7 mouse cellular contexts compared by ENCODE assay signal in genomic region chr6:120665816-120666760, GRCm38 (mm10). TPM values are rescaled to one million over a fixed set of nuclear protein-coding genes. Genes with fewer than 3 reads are reported as not detected.
DNase-seq lines count a peak whose midpoint lies in the region; ATAC-seq and TF ChIP-seq lines count a peak whose summit lies in the region.

Cecr2 (plus strand) TSS chr6:120666369.

- no peak for TF ChIP-seq POLR2A in kidney, adult 2 months (IDR thresholded peaks at IDR 0.05; ENCODE audit: low read depth, low read length)
- no peak for TF ChIP-seq POLR2A in spleen, adult 2 months (IDR thresholded peaks at IDR 0.05; ENCODE audit: low read depth, low read length)

- ATAC-seq in limb, embryonic 12.5 days (ENCODE audit: insufficient number of reproducible peaks, insufficient read depth, low FRiP score, low TSS enrichment, low read depth), result peak; percentile 87
- peak; percentile 90 for ATAC-seq in midbrain, embryonic 14.5 days (ENCODE audit: low FRiP score, low TSS enrichment)

- peak within 1 kb of the TSS; percentile 95 for H3K4me3 ChIP-seq in embryonic facial prominence, embryonic 10.5 days
- peak within 1 kb of the TSS; percentile 56 for H3K4me3 ChIP-seq in kidney, adult 2 months (ENCODE audit: insufficient read depth, low read depth, low read length)
- H3K4me3 ChIP-seq in limb, embryonic 12.5 days (replicated peaks), result peak within 1 kb of the TSS; percentile 91
- peak within 1 kb of the TSS; percentile 87 for H3K4me3 ChIP-seq in midbrain, embryonic 14.5 days (replicated peaks; ENCODE audit: low read depth, low read length)
- peak within 1 kb of the TSS; percentile 68 for H3K4me3 ChIP-seq in spleen, adult 2 months (ENCODE audit: extremely low read depth, insufficient read depth, insufficient read length)

- H3K36me3 ChIP-seq in embryonic facial prominence, embryonic 10.5 days (replicated peaks), result no peaks in the 10 kb centered on the region
- no peaks in the 10 kb centered on the region for H3K36me3 ChIP-seq in kidney, adult 2 months (ENCODE audit: control insufficient read depth, insufficient read depth, low read length)
- no peaks in the 10 kb centered on the region for H3K36me3 ChIP-seq in limb, embryonic 12.5 days
- no peaks in the 10 kb centered on the region for H3K36me3 ChIP-seq in midbrain, embryonic 14.5 days (ENCODE audit: control insufficient read depth, insufficient read depth, low read length)
- H3K36me3 ChIP-seq in spleen, adult 2 months (ENCODE audit: control insufficient read depth, insufficient read depth, low read length), result no peaks in the 10 kb centered on the region

- H3K9me3 ChIP-seq in embryonic facial prominence, embryonic 10.5 days, result no peaks in the 10 kb centered on the region
- no peaks in the 10 kb centered on the region for H3K9me3 ChIP-seq in limb, embryonic 12.5 days
- no peaks in the 10 kb centered on the region for H3K9me3 ChIP-seq in midbrain, embryonic 14.5 days (ENCODE audit: control insufficient read depth, low read length)

- peak; percentile 77 to 91 for DNase-seq in adrenal gland, postnatal 36 days
- DNase-seq in embryonic facial prominence, embryonic 10.5 days (ENCODE audit: low spot score), result peak; percentile 94
- DNase-seq in heart, adult 11 months, result peak; percentile 98
- peak; percentile 83 for DNase-seq in kidney, adult 2 months
- peak; percentile 94 for DNase-seq in midbrain, embryonic 14.5 days
- DNase-seq in spleen, adult 2 months (ENCODE audit: low read depth in 1 of 2, low spot score in 2 of 2), result peak; percentile 49 to 64

- no peaks in the 10 kb centered on the region for H3K27me3 ChIP-seq in embryonic facial prominence, embryonic 10.5 days (replicated peaks; ENCODE audit: low read depth, poor library complexity, severe bottlenecking)
- no peaks in the 10 kb centered on the region for H3K27me3 ChIP-seq in kidney, adult 2 months (replicated peaks; ENCODE audit: control insufficient read depth, insufficient read depth, low read length)
- H3K27me3 ChIP-seq in limb, embryonic 12.5 days, result peaks cover 4% of the 10 kb centered on the region; the same call in 1 of the 2 replicates
- H3K27me3 ChIP-seq in midbrain, embryonic 14.5 days (ENCODE audit: control insufficient read depth, insufficient read depth, low read length), result no peaks in the 10 kb centered on the region
- H3K27me3 ChIP-seq in spleen, adult 2 months (ENCODE audit: control insufficient read depth, insufficient read depth, low read length), result peaks cover 3% of the 10 kb centered on the region

- peak within 1 kb of the TSS; percentile 92 for H3K9ac ChIP-seq in limb, embryonic 12.5 days (replicated peaks)
- peak within 1 kb of the TSS; percentile 72 for H3K9ac ChIP-seq in midbrain, embryonic 14.5 days (replicated peaks; ENCODE audit: low read length)

- whole genome bisulfite sequencing in embryonic facial prominence, embryonic 10.5 days, result 1% methylated on average over 127 of the region's 127 CpGs
- 2% methylated on average over 125 of the region's 127 CpGs for whole genome bisulfite sequencing in kidney, adult 2 months
- under 1% methylated on average over 90 of the region's 127 CpGs for WGBS in limb, embryonic 12.5 days
- under 1% methylated on average over 119 of the region's 127 CpGs for WGBS in midbrain, embryonic 14.5 days
- WGBS in spleen, adult 2 months, result 1% methylated on average over 111 of the region's 127 CpGs

- H3K4me2 ChIP-seq in limb, embryonic 12.5 days, result peak within 1 kb of the TSS; percentile 95
- peak within 1 kb of the TSS; percentile 93 for H3K4me2 ChIP-seq in midbrain, embryonic 14.5 days (ENCODE audit: low read length)

- H3K4me1 ChIP-seq in embryonic facial prominence, embryonic 10.5 days, result peaks cover 24% of the 10 kb centered on the region
- H3K4me1 ChIP-seq in kidney, adult 2 months (ENCODE audit: control insufficient read depth, insufficient read depth, low read length), result no peaks in the 10 kb centered on the region; the same call in 1 of the 2 replicates
- peaks cover 15% of the 10 kb centered on the region for H3K4me1 ChIP-seq in limb, embryonic 12.5 days (replicated peaks)
- H3K4me1 ChIP-seq in midbrain, embryonic 14.5 days (ENCODE audit: control insufficient read depth, insufficient read depth, low read length), result peaks cover 8% of the 10 kb centered on the region; the same call in 1 of the 2 replicates
- peaks cover 6% of the 10 kb centered on the region for H3K4me1 ChIP-seq in spleen, adult 2 months (ENCODE audit: control insufficient read depth, insufficient read depth, insufficient read length)

- H3K27ac ChIP-seq in embryonic facial prominence, embryonic 10.5 days (replicated peaks), result peak within 1 kb of the TSS; percentile 99
- peak within 1 kb of the TSS; percentile 20 for H3K27ac ChIP-seq in kidney, adult 2 months (ENCODE audit: insufficient read depth, low read depth, low read length)
- peak within 1 kb of the TSS; percentile 99 for H3K27ac ChIP-seq in limb, embryonic 12.5 days
- peak within 1 kb of the TSS; percentile 95 for H3K27ac ChIP-seq in midbrain, embryonic 14.5 days (replicated peaks; ENCODE audit: low read depth, low read length)
- H3K27ac ChIP-seq in spleen, adult 2 months (ENCODE audit: insufficient read depth, low read length), result peak within 1 kb of the TSS; percentile 83

- no peak for TF ChIP-seq CTCF in kidney, adult 2 months (conservative IDR thresholded peaks at IDR 0.05; ENCODE audit: insufficient read depth, insufficient read length, low read depth, low read length)
- TF ChIP-seq CTCF in spleen, adult 2 months (IDR thresholded peaks at IDR 0.05; ENCODE audit: extremely low read depth, insufficient read depth, insufficient read length, insufficient replicate concordance), result no peak

RNA-seq across cellular contexts. Expression of gene Cecr2, which starts in this region (rescaled TPM):
- 1 to 10 TPM; 5.5 to 8.1 TPM for total RNA-seq in adrenal gland, postnatal 36 days (2021)
- 11.1 and 14.8 TPM in 2 replicates for polyA plus RNA-seq in embryonic facial prominence, embryonic 10.5 days (2016; fragmentation: Nextera tagmentation; extraction: Ambion mirVana)
- 4.4 and 5.4 TPM in 2 replicates for polyA plus RNA-seq in kidney, adult 2 months (2012; rRNA removed)
- 6.2 and 8.5 TPM in 2 replicates for polyA plus RNA-seq in limb, embryonic 12.5 days (2016; fragmentation: Nextera tagmentation; extraction: Ambion mirVana)
- polyA plus RNA-seq in midbrain, embryonic 14.5 days (2014; fragmentation: Nextera tagmentation; extraction: Ambion mirVana), result 3.8 and 5.2 TPM in 2 replicates
- polyA plus RNA-seq in spleen, adult 2 months (2012; rRNA removed), result 9.1 and 13.1 TPM in 2 replicates

Comparison
In these comparisons a context has a peak if more than half of its experiments do, and no peak if none do; other contexts are left out.
1. Peak in every context shown above with its lines: DNase-seq, ATAC-seq, H3K4me3 ChIP-seq and H3K27ac ChIP-seq.
2. H3K27ac ChIP-seq: peak in every context shown above with its lines; median percentile 99 in embryonic facial prominence, embryonic 10.5 days; 99 in limb, embryonic 12.5 days; 95 in midbrain, embryonic 14.5 days; 83 in spleen, adult 2 months; 20 in kidney, adult 2 months.